Mouse (Mus musculus): ENCODE results near the gene Pgk1. TPM values are rescaled to one million over a fixed set of nuclear protein-coding genes. Genes with fewer than 3 reads are reported as not detected.

Gene Pgk1
- polyA plus RNA-seq, 1 experiment = 508 TPM

GRCm38 (mm10) chrX:106221058-106221457 lies 34.2 kb downstream of the Pgk1 start, which contains the start of gene Taf9b:
Gene Taf9b (minus strand): TSS chrX:106221158.
- 90% methylated on average over 23 of the region's 25 CpGs for WGBS
- TF ChIP-seq POLR2A (IDR thresholded peaks at IDR 0.05; ENCODE audit: borderline replicate concordance, insufficient read depth, low read length) (no peak), CTCF (IDR thresholded peaks at IDR 0.05; ENCODE audit: borderline replicate concordance, insufficient read depth, low read depth, low read length) (no peak)
- DNase-seq = no peak
- Histone ChIP-seq H3K4me1 (ENCODE audit: control insufficient read depth, insufficient read depth, low read length) (no peaks in the 10 kb centered on the region), H3K27me3 (ENCODE audit: control insufficient read depth, insufficient read depth, low read length) (no peaks in the 10 kb centered on the region), H3K27ac (ENCODE audit: insufficient read depth, low read length) (peak within 1 kb of the TSS; percentile 85; the same call in 1 of the 2 replicates), H3K4me3 (replicated peaks; ENCODE audit: insufficient read depth, low read depth, low read length) (peak within 1 kb of the TSS; percentile 97)

Other genes with a start within 250 kb of the Pgk1 start
- gene Magt1, start 175.2 kb upstream of the Pgk1 start, polyA plus RNA-seq (2012; rRNA removed) = 9.0 and 10.2 TPM in 2 replicates
- gene Cox7b, start 171.4 kb upstream of the Pgk1 start, polyA plus RNA-seq (2012; rRNA removed) = 473 and 495 TPM in 2 replicates
- 2.7 and 3.3 TPM in 2 replicates for gene Atp7a, start 159.8 kb upstream of the Pgk1 start, polyA plus RNA-seq (2012; rRNA removed)
- 0.41 and 0.49 TPM in 2 replicates for gene Tlr13, start 43.9 kb upstream of the Pgk1 start, polyA plus RNA-seq (2012; rRNA removed)
- 24.5 and 25.0 TPM in 2 replicates for gene Taf9b, start 34.1 kb downstream of the Pgk1 start, polyA plus RNA-seq (2012; rRNA removed)
- gene Fnd3c2, start 68.3 kb downstream of the Pgk1 start, polyA plus RNA-seq (2012; rRNA removed) = not detected in 2 replicates